Mouse (Mus musculus) ES-E14 (cell line): Measurements from ENCODE around the gene B3gnt9. TPM values are rescaled to one million over a fixed set of nuclear protein-coding genes. Genes with fewer than 3 reads are reported as not detected.
A peak's percentile ranks its signal among the peaks of the same experiment; 100 is the strongest.

Experiments
- DNase-seq: peaks from one replicate; pipeline ENCODE4 v3.0.0-alpha.2; 2013; ENCODE audit warnings: low read depth, low spot score
- H3K27ac ChIP-seq: 2 replicates; pipeline ENCODE4 v1.5.1; 2012; ENCODE audit warnings: low read depth, mild to moderate bottlenecking, low read length, moderate library complexity, mixed read lengths; ENCODE audit not compliant: poor library complexity, insufficient read depth, severe bottlenecking
- H3K36me3 ChIP-seq: 2 replicates; pipeline ENCODE4 v1.6.1; 2012; ENCODE audit warnings: mild to moderate bottlenecking, low read length, moderate library complexity, mixed read lengths; ENCODE audit not compliant: control insufficient read depth, poor library complexity, insufficient read depth, severe bottlenecking
- H3K4me1 ChIP-seq, 2 experiments: fragments of 150-350 bp in 1 of 2; sonication (generic) in 1 of 2; 2 replicates each; pipeline ENCODE4 v1.6.1; 2012; ENCODE audit warnings: low read length in 2 of 2, mild to moderate bottlenecking in 1 of 2, mixed read lengths in 1 of 2; ENCODE audit not compliant: control insufficient read depth in 2 of 2, insufficient read depth in 2 of 2, poor library complexity in 1 of 2
- H3K4me3 ChIP-seq, 2 experiments: fragments of 150-350 bp in 1 of 2; sonication (generic) in 1 of 2; 2 replicates each; pipeline ENCODE4 v1.5.1; 2012; ENCODE audit warnings: low read length in 2 of 2, low read depth in 1 of 2, mild to moderate bottlenecking in 1 of 2, mixed read lengths in 1 of 2; ENCODE audit not compliant: insufficient read depth in 1 of 2, poor library complexity in 1 of 2, severe bottlenecking in 1 of 2
- H3K9ac ChIP-seq: 2 replicates; pipeline ENCODE4 v1.6.1; 2012; ENCODE audit warnings: low read depth, mild to moderate bottlenecking, low read length, mixed read lengths; ENCODE audit not compliant: poor library complexity, insufficient read depth, severe bottlenecking
- H3K9me3 ChIP-seq: fragments of 150-350 bp; sonication (generic); 2 replicates; pipeline ENCODE4 v1.6.1; 2012; ENCODE audit warnings: low read depth, mild to moderate bottlenecking, low read length; ENCODE audit not compliant: control insufficient read depth, insufficient read depth
- CHD2 ChIP-seq: IDR thresholded peaks from 2 replicates; pipeline ENCODE4 v1.6.1; 2014; ENCODE audit warnings: mild to moderate bottlenecking, low read depth, low read length, inconsistent platforms
- HCFC1 ChIP-seq: IDR thresholded peaks from 2 replicates; pipeline ENCODE4 v1.6.1; 2012; ENCODE audit warnings: low read length, inconsistent platforms, borderline replicate concordance; ENCODE audit not compliant: insufficient read depth
- MAFK ChIP-seq: IDR thresholded peaks from 2 replicates; pipeline ENCODE4 v1.6.1; 2014; ENCODE audit warnings: mild to moderate bottlenecking, low read depth, low read length, inconsistent platforms; ENCODE audit not compliant: insufficient read depth
- ZC3H11A ChIP-seq: IDR thresholded peaks from 2 replicates; pipeline ENCODE4 v1.6.1; 2012; ENCODE audit warnings: low read depth, mild to moderate bottlenecking, inconsistent platforms, low read length, borderline replicate concordance
- ZNF384 ChIP-seq: IDR thresholded peaks from 2 replicates; pipeline ENCODE4 v1.6.1; 2012; ENCODE audit warnings: low read depth, low read length, inconsistent platforms
- in situ Hi-C, 2 experiments: fragments of 600-800 bp; cut with MboI; formaldehyde crosslinking; loops; one replicate each; pipeline ENCODE4 v1.15.1; 2025; ENCODE audit warnings: low sequenced_read_pairs in 2 of 2, inconsistent platforms in 1 of 2; ENCODE audit not compliant: unreplicated experiment in 2 of 2
- total RNA-seq: library from RNA; depleted of rRNA; stranded (reverse); fragments of 300-350 nt; gene quantifications from 2 replicates; pipeline ENCODE4 v1.2.3, GENCODE M21; 2012

Gene B3gnt9
- total RNA-seq, 1 experiment, result 2.5 TPM

DNA sequence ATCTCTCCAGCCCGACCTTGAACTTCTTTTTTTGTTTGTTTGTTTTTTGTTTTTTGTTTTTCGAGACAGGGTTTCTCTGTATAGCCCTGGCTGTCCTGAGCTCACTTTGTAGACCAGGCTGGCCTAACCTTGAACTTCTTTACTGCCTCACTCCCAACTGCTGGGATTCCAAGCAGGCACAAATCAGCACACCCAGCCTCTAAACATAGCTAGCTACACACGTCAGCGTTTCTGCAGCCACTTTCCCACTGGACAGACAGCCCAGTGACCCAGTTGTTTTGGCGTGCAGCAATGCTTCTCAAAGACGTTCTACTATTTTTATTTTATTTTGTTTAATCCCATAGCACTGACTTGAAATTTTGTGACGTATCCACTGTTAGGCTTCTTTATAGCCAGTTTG is 31.1 kb downstream of the B3gnt9 start:
- in situ Hi-C loops, result no loop called here
- Histone ChIP-seq H3K27ac (no peak overlapping the region), H3K9ac (no peak overlapping the region), H3K4me3 (0 out of 4 replicates have a peak overlapping the region, but pooled peaks of 1 of the 2 experiments have one; percentile 88), H3K4me1 (peaks cover 2 to 4% of the 10 kb centered on the region in 2 experiments), H3K36me3 (no peaks in the 10 kb centered on the region), H3K9me3 (no peaks in the 10 kb centered on the region)
- TF ChIP-seq CHD2 (no peak), ZNF384 (no peak), HCFC1 (no peak)
- DNase-seq, result no peak

GRCm38 (mm10) chr8:105217926-105218522 is 36.9 kb downstream of the B3gnt9 start:
- Histone ChIP-seq H3K9ac (no peak overlapping the region), H3K36me3 (peaks cover 2% of the 10 kb centered on the region; the same call in 1 of the 2 replicates), H3K27ac (no peak overlapping the region), H3K4me1 (no peaks in the 10 kb centered on the region; a peak in 1 of 4 replicates), H3K4me3 (no peak overlapping the region), H3K9me3 (no peaks in the 10 kb centered on the region)
- no peak for TF ChIP-seq CHD2
- peak; percentile 92 for TF ChIP-seq ZNF384
- in situ Hi-C loops, result no loop called here
- peak; percentile 51 for DNase-seq

- H3K36me3 ChIP-seq, result peaks cover 2% of the 10 kb centered on the region; the same call in 1 of the 2 replicates
- in situ Hi-C loops, result no loop called here
- no peak for DNase-seq
These were observed 40.8 kb downstream of the B3gnt9 start for GRCm38 (mm10) chr8:105214104-105214503.

GRCm38 (mm10) chr8:105209153-105210110 is 45.5 kb downstream of the B3gnt9 start:
- Histone ChIP-seq H3K36me3 (no peaks in the 10 kb centered on the region), H3K4me3 (no peak overlapping the region), H3K27ac (no peak overlapping the region), H3K9me3 (no peaks in the 10 kb centered on the region), H3K4me1 (no peaks in the 10 kb centered on the region), H3K9ac (no peak overlapping the region)
- in situ Hi-C loops, result no loop called here
- no peak for DNase-seq
- TF ChIP-seq CHD2 (no peak), MAFK (no peak), ZC3H11A (no peak)

More at GRCm38 (mm10) chr8:105214104-105214503, 40.8 kb downstream of the B3gnt9 start:
- no peak overlapping the region for H3K9ac ChIP-seq
- no peak overlapping the region for H3K27ac ChIP-seq
- TF ChIP-seq MAFK (no peak), CHD2 (no peak), ZC3H11A (no peak), ZNF384 (no peak), HCFC1 (no peak)
- H3K4me3 ChIP-seq, result no peak overlapping the region
- no peaks in the 10 kb centered on the region for H3K9me3 ChIP-seq
- H3K4me1 ChIP-seq, result no peaks in the 10 kb centered on the region; a peak in 1 of 4 replicates
